Mouse (Mus musculus): ENCODE data around the gene Serpinb11. TPM values are rescaled to one million over a fixed set of nuclear protein-coding genes. Genes with fewer than 3 reads are reported as not detected.

Serpinb11 gene
- not detected for polyA plus RNA-seq (2017; shearing (Covaris generic))

- ATAC-seq, result no peak
Observed at GRCm38 (mm10) chr1:107360898-107361297, at the start of gene Serpinb11. Gene Serpinb11 (plus strand): TSS chr1:107361198.

- ATAC-seq, result no peak
Observed at GRCm38 (mm10) chr1:107345979-107346378, 15.0 kb upstream of the Serpinb11 start.

GRCm38 (mm10) chr1:107346788-107347187 is 14.2 kb upstream of the Serpinb11 start:
- ATAC-seq, result no peak

- no peak for ATAC-seq
Observed at GRCm38 (mm10) chr1:107350392-107350791, 10.6 kb upstream of the Serpinb11 start.

GRCm38 (mm10) chr1:107351115-107351514 is 9.9 kb upstream of the Serpinb11 start:
- no peak for ATAC-seq

GRCm38 (mm10) chr1:107353046-107353445 is 8.0 kb upstream of the Serpinb11 start:
- ATAC-seq, result no peak

- ATAC-seq, result no peak
Observed at GRCm38 (mm10) chr1:107365973-107366372, 5.0 kb downstream of the Serpinb11 start.

GRCm38 (mm10) chr1:107368944-107369343 is 7.9 kb downstream of the Serpinb11 start:
- no peak for ATAC-seq

- no peak for ATAC-seq
Observed at GRCm38 (mm10) chr1:107376952-107377351, 16.0 kb downstream of the Serpinb11 start.

DNA sequence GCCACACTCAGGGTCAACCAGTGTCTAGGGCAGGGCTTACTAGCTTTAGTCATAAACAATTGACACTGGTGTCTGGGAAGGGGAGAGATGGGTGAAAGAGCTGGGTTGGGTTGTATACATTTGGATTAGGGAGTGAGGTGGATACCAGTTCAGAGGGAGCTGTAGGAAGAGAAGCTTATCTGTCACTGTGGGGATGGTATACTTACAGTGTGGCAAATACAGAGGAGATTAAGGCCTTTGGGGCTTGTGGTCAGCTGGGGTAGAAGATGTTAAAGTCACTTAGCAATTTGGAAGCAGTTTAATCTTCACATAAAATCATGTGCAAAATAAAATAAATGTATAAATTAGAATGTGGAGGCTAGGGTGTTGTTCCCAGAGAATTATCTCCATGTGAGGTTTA is 17.4 kb downstream of the Serpinb11 start:
- ATAC-seq, result no peak

GRCm38 (mm10) chr1:107381491-107381890 is 20.5 kb downstream of the Serpinb11 start:
- no peak for ATAC-seq

- ATAC-seq, result no peak
Observed at GRCm38 (mm10) chr1:107382404-107382803, 21.4 kb downstream of the Serpinb11 start.

DNA sequence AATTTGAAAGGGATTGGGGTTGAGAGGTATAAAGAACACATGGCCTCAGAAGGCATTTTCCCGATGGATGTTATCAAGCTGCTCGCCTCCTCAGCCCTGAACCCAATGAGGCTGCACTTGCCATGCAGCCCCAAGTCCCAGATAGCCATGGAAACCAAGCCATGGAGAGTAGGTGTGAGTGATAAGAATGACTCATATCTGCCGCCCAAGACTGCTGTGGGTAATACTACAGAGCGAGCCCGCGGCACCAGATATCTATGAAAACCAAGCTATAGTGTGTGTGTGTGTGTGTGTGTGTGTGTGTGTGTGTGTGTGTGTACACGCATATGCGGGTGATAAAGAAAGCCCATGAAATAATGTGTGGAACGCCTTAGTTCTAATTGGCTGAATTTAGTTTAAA is 23.5 kb downstream of the Serpinb11 start:
- no peak for ATAC-seq

DNA sequence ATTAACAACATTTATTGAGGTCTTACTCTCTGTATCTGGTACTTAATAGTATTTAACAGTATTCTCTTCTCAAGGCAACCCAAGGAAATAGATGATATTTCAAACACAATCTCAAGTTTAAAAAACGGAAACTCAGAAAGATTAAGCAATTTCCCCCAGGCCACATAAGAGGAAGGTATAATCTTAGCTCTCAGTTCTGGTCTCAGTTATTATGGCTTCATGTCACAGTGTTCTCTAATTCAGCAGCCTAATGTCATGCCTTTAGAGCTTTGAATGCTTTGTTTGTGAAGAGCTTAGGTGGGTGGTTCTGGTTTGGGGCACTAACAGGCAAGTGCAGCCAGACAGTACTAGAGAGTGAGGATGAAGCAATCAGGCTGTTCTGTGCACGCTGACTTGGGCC is 28.8 kb downstream of the Serpinb11 start:
- ATAC-seq, result no peak

GRCm38 (mm10) chr1:107397481-107397880 is 36.5 kb downstream of the Serpinb11 start:
- ATAC-seq, result no peak

- no peak for ATAC-seq
Observed at GRCm38 (mm10) chr1:107399355-107399754, 38.4 kb downstream of the Serpinb11 start, which contains the start of gene Serpinb7. Gene Serpinb7 (plus strand): TSS chr1:107399655.

GRCm38 (mm10) chr1:107402082-107402481 is 41.1 kb downstream of the Serpinb11 start:
- ATAC-seq, result no peak

GRCm38 (mm10) chr1:107414650-107415049 is 53.7 kb downstream of the Serpinb11 start:
- no peak for ATAC-seq

DNA sequence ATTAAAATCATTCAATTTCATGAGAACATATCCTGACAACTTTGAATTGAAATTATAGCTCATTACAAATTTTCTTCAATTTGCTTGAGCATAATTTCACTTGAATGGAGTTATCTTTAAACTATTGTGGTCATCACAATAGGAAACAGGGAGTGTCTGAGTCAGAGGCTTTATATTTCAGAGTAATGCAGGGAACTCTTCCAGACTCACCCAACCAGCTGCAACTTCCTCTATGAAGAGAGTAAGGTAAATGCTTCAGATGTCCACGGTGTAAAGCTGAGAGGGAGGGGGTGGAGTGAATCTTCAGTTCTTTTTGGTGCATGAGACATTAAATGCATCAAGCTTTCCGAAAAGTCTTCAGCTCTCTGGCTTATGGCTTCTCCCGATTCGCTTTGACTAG is 61.5 kb downstream of the Serpinb11 start:
- ATAC-seq, result no peak

Other genes starting within 250 kb of the Serpinb11 start
- not detected for gene Serpinb3b, start 82.8 kb upstream of the Serpinb11 start, polyA plus RNA-seq (2017; shearing (Covaris generic))
- not detected for gene Serpinb3c, start 82.8 kb upstream of the Serpinb11 start, polyA plus RNA-seq (2017; shearing (Covaris generic))
- gene Serpinb7, start 38.5 kb downstream of the Serpinb11 start, polyA plus RNA-seq (2017; shearing (Covaris generic)), result not detected
- gene Serpinb2, start 150.2 kb downstream of the Serpinb11 start, polyA plus RNA-seq (2017; shearing (Covaris generic)), result not detected
- under 1 TPM in 1 of 3 experiments, not detected in 2; 0.89 TPM for gene Serpinb8, start 228.8 kb downstream of the Serpinb11 start, polyA plus RNA-seq (2017; shearing (Covaris generic))

Data from inflammation-experienced regulatory T-cells, adult 6 months (primary cell).